Mouse (Mus musculus) kidney, embryonic 14.5 days (tissue): ENCODE results near the gene Cfap221. TPM values are rescaled to one million over a fixed set of nuclear protein-coding genes. Genes with fewer than 3 reads are reported as not detected.

Experiments
- ATAC-seq: fragments of 200-750 bp; cut with Nextera tagmentation; 2 replicates; pipeline ENCODE4 v1.8.0; 2017; ENCODE audit warnings: moderate number of reproducible peaks, mild to moderate bottlenecking, moderate TSS enrichment, moderate library complexity; ENCODE audit not compliant: low FRiP score, low TSS enrichment
- H3K27ac ChIP-seq: fragments of 300-500 bp; sonication (generic); 2 replicates; pipeline ENCODE4 v1.5.1; 2014; ENCODE audit warnings: low read depth, mild to moderate bottlenecking, low read length, moderate library complexity, mixed read lengths
- H3K27me3 ChIP-seq: fragments of 300-500 bp; sonication (generic); 2 replicates; pipeline ENCODE4 v1.6.1; 2014; ENCODE audit warnings: mild to moderate bottlenecking, low read length; ENCODE audit not compliant: control insufficient read depth, insufficient read depth
- H3K36me3 ChIP-seq: fragments of 300-500 bp; sonication (generic); 2 replicates; pipeline ENCODE4 v1.6.1; 2014; ENCODE audit warnings: low read length, mixed read lengths; ENCODE audit not compliant: control insufficient read depth, insufficient read depth
- H3K4me1 ChIP-seq: fragments of 300-500 bp; sonication (generic); 2 replicates; pipeline ENCODE4 v1.6.1; 2014; ENCODE audit warnings: low read length, mixed read lengths; ENCODE audit not compliant: control insufficient read depth, insufficient read depth
- H3K4me2 ChIP-seq: fragments of 300-500 bp; sonication (generic); replicated peaks from 2 replicates; pipeline ENCODE4 v1.6.1; 2014; ENCODE audit warnings: low read depth, mild to moderate bottlenecking, low read length
- H3K4me3 ChIP-seq: fragments of 300-500 bp; sonication (generic); 2 replicates; pipeline ENCODE4 v1.5.1; 2014; ENCODE audit warnings: mild to moderate bottlenecking, low read length
- H3K9ac ChIP-seq: fragments of 300-500 bp; sonication (generic); 2 replicates; pipeline ENCODE4 v1.6.1; 2014; ENCODE audit warnings: low read depth, mild to moderate bottlenecking, low read length, moderate library complexity
- H3K9me3 ChIP-seq: fragments of 300-500 bp; sonication (generic); 2 replicates; pipeline ENCODE4 v1.6.1; 2016; ENCODE audit warnings: low read length; ENCODE audit not compliant: control insufficient read depth
- WGBS: fragments of 180-500 bp; shearing (Covaris S2); extraction: QIAGEN DNeasy Blood & Tissue Kit; methylation state at CpG from one replicate; pipeline ENCODE4 v1.1.7; 2014; 5-methylcytosine and 5-hydroxymethylcytosine counted together
- polyA plus RNA-seq: library from polyadenylated mRNA; unstranded; fragments of >200 nt; fragmentation: Nextera tagmentation; extraction: Ambion mirVana; gene quantifications from 2 replicates; pipeline ENCODE4 v1.2.1, GENCODE M21; 2014

Cfap221 gene
- polyA plus RNA-seq, 1 experiment from 2014 or later: 0.35 TPM

GRCm38 (mm10) chr1:120032804-120033468, 35.9 kb upstream of the Cfap221 start:
- no peaks in the 10 kb centered on the region for H3K36me3 ChIP-seq
- peak; percentile 87 for ATAC-seq
- WGBS: 37% methylated on average over 10 of the region's 10 CpGs
- H3K4me1 ChIP-seq: no peaks in the 10 kb centered on the region; the same call in 1 of the 2 replicates
- H3K27me3 ChIP-seq: no peaks in the 10 kb centered on the region
- H3K27ac ChIP-seq: no peak overlapping the region
- H3K9me3 ChIP-seq: no peaks in the 10 kb centered on the region
- no peak overlapping the region for H3K9ac ChIP-seq
- H3K4me2 ChIP-seq: no peak overlapping the region
- no peak overlapping the region for H3K4me3 ChIP-seq

DNA sequence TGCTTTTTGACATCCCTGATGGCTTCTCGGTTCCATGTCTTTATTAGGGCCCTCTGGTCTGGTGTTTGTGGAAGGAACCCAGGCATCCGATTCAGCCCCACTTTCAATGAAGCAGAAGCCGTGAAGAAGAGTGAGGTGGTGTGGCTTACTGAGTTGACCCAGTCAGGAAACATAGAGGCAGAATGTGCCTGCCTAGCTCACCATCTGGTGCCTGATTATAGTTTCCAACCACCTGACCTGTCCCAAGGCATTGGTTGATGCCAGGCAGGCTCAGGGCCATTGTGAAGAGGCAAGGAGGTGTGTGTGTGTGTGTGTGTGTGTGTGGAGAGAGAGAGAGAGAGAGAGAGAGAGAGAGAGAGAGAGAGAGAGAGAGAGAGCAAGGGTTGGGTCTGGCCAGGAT, 33.4 kb upstream of the Cfap221 start:
- no peaks in the 10 kb centered on the region for H3K9me3 ChIP-seq
- H3K27ac ChIP-seq: no peak overlapping the region
- H3K4me1 ChIP-seq: no peaks in the 10 kb centered on the region; the same call in 1 of the 2 replicates
- 87% methylated on average over 3 of the region's 3 CpGs for WGBS
- no peak for ATAC-seq
- no peak overlapping the region for H3K9ac ChIP-seq
- no peaks in the 10 kb centered on the region for H3K36me3 ChIP-seq
- no peaks in the 10 kb centered on the region for H3K27me3 ChIP-seq
- H3K4me3 ChIP-seq: no peak overlapping the region
- no peak overlapping the region for H3K4me2 ChIP-seq

- Histone ChIP-seq H3K9me3 (no peaks in the 10 kb centered on the region), H3K27ac (no peak overlapping the region), H3K4me2 (no peak overlapping the region), H3K9ac (no peak overlapping the region), H3K27me3 (no peaks in the 10 kb centered on the region), H3K36me3 (no peaks in the 10 kb centered on the region), H3K4me3 (no peak overlapping the region), H3K4me1 (peaks cover 12% of the 10 kb centered on the region; the same call in 1 of the 2 replicates)
- ATAC-seq: no peak
- 64% methylated on average over 4 of the region's 4 CpGs for WGBS
Observed at GRCm38 (mm10) chr1:120027693-120028092, 30.7 kb upstream of the Cfap221 start.

DNA sequence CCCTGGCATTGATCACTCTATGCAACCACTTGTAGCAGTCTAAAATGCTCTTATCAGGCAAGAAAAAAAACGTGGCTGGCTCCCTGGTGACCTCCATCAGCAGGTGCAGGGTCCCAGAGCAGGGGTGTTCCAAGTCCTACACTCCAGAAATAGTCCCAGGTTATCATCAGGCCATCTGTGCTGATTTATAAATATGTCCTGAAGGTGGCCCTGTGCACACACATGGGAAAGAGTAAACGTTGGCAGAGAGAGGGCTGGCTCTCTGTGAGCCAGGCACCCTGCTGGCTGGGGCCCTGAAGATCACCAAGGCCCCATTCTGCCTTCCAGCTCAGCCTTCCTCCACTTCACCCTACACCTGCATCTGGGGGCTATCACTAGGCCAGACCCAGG, 28.0 kb upstream of the Cfap221 start:
- Histone ChIP-seq H3K4me3 (no peak overlapping the region), H3K9me3 (no peaks in the 10 kb centered on the region), H3K27ac (peak overlapping the region; percentile 20; the same call in 1 of the 2 replicates), H3K27me3 (no peaks in the 10 kb centered on the region), H3K4me2 (no peak overlapping the region), H3K9ac (no peak overlapping the region), H3K36me3 (no peaks in the 10 kb centered on the region), H3K4me1 (peaks cover 12% of the 10 kb centered on the region; the same call in 1 of the 2 replicates)
- 22% methylated on average over 2 of the region's 2 CpGs for WGBS
- ATAC-seq: no peak

DNA sequence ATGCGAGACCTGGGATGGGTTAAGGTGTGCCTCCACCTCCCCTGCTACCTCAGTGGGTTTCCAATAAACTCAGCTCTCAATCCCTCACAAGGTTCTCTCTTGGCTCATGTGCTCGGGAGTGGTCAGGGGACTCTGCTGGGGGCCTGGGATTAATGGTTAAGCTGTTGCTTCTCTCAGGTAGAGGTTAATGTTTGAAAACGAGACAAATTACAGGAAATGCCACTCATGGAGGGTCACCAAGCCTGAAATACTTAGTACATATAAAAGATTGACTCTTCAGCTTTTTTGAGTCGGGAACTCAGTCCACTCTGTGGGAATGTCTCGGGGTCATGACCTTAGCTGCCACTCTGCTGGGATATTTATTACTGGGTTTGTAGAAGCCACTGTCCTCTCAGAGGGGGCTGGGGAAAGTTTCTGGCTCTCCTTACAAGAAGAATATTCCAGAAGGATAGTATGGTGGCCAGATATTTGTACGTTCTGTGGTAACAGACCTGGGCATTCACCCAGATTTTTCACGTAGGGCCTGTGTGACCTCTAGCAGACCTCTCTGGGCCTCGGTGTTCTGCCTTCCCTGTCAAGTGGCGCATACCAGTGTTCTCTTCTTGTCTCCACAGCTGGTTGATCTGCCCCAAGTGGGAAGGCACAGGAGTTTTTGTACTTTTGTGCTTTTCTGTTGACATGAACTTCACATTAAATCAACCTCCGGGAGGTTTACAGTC, 27.5 kb upstream of the Cfap221 start:
- Histone ChIP-seq H3K36me3 (no peaks in the 10 kb centered on the region), H3K4me2 (no peak overlapping the region), H3K9ac (no peak overlapping the region), H3K27me3 (no peaks in the 10 kb centered on the region), H3K9me3 (no peaks in the 10 kb centered on the region), H3K27ac (peak overlapping the region; percentile 20; the same call in 1 of the 2 replicates), H3K4me1 (peaks cover 12% of the 10 kb centered on the region; the same call in 1 of the 2 replicates), H3K4me3 (no peak overlapping the region)
- ATAC-seq: peak; percentile 67
- WGBS: 33% methylated on average over 10 of the region's 10 CpGs

GRCm38 (mm10) chr1:120021951-120022350, 24.9 kb upstream of the Cfap221 start:
- no peaks in the 10 kb centered on the region for H3K9me3 ChIP-seq
- no peak overlapping the region for H3K9ac ChIP-seq
- no peak overlapping the region for H3K4me2 ChIP-seq
- no peaks in the 10 kb centered on the region for H3K36me3 ChIP-seq
- ATAC-seq: no peak
- no peaks in the 10 kb centered on the region for H3K27me3 ChIP-seq
- 88% methylated on average over 17 of the region's 17 CpGs for WGBS
- H3K4me1 ChIP-seq: peaks cover 12% of the 10 kb centered on the region; the same call in 1 of the 2 replicates
- H3K27ac ChIP-seq: no peak overlapping the region
- no peak overlapping the region for H3K4me3 ChIP-seq

DNA sequence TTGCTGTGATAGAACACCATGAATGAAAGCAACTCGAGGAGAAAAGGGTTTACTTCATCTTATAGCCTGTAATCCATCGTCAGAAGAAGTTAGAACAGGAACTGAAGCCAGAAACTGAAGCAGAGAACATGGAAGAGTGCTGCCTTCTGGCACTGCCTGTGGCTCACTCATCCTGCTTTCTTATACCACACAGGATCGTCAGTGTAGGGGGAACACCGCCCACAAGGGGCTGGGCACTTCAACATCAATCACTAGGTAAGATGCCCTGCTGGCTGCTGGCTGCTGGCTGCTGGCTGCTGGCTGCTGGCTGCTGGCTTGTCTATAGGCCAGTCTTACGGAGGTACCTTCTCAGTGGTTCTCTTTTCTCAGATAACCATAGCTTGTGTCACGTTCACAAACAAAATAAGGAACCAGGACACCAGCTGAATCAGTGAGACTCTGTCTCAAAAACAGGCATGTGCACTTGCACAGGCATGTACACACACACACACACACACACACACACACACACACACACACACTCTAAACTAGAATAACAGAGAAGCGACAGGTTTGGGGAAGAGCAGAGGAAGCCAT, 23.4 kb upstream of the Cfap221 start:
- Histone ChIP-seq H3K27me3 (no peaks in the 10 kb centered on the region), H3K27ac (no peak overlapping the region), H3K36me3 (no peaks in the 10 kb centered on the region), H3K9ac (no peak overlapping the region), H3K4me1 (peaks cover 12% of the 10 kb centered on the region; the same call in 1 of the 2 replicates), H3K4me3 (no peak overlapping the region), H3K9me3 (no peaks in the 10 kb centered on the region), H3K4me2 (no peak overlapping the region)
- no peak for ATAC-seq
- 69% methylated on average over 7 of the region's 7 CpGs for WGBS

- H3K4me3 ChIP-seq: no peak overlapping the region
- H3K9me3 ChIP-seq: no peaks in the 10 kb centered on the region
- no peak for ATAC-seq
- 91% methylated on average over 12 of the region's 12 CpGs for WGBS
- no peak overlapping the region for H3K9ac ChIP-seq
- no peak overlapping the region for H3K27ac ChIP-seq
- H3K4me1 ChIP-seq: peaks cover 7% of the 10 kb centered on the region; the same call in 1 of the 2 replicates
- H3K27me3 ChIP-seq: no peaks in the 10 kb centered on the region
- no peaks in the 10 kb centered on the region for H3K36me3 ChIP-seq
- H3K4me2 ChIP-seq: no peak overlapping the region
Observed at GRCm38 (mm10) chr1:120019428-120019827, 22.4 kb upstream of the Cfap221 start.

- WGBS: 72% methylated on average over 3 of the region's 3 CpGs
- Histone ChIP-seq H3K36me3 (no peaks in the 10 kb centered on the region), H3K4me2 (no peak overlapping the region), H3K4me1 (peaks cover 2% of the 10 kb centered on the region; the same call in 1 of the 2 replicates), H3K4me3 (no peak overlapping the region), H3K9ac (no peak overlapping the region), H3K27ac (no peak overlapping the region), H3K9me3 (no peaks in the 10 kb centered on the region), H3K27me3 (no peaks in the 10 kb centered on the region)
- no peak for ATAC-seq
Observed at GRCm38 (mm10) chr1:120018900-120019299, 21.9 kb upstream of the Cfap221 start.
